Mouse (Mus musculus): ENCODE results near the gene Hdac5. TPM values are rescaled to one million over a fixed set of nuclear protein-coding genes. Genes with fewer than 3 reads are reported as not detected.

The Hdac5 gene
- polyA plus RNA-seq, 1 experiment from 2014 or later = 31.9 TPM

DNA sequence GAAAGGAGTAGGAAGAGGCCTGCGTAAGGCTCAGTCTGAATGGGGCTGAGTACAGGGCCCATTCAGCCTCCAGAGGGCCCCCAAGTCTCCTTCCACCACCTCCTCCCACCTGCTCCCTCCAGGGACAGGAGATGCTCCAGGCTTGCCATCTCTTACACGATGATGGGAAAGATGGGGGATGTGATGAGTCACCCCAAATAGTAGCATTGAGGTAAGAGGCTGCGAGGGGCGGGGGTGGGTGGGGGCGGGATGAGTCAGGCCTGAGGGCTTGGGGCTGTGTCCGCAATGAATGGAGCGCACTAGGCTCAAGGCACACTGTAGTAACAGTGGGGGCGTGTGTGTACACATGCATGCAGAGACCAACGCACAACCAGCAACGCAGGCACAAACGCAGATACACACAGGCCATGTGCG is 28.6 kb downstream of the Hdac5 start:
- ATAC-seq (ENCODE audit: low FRiP score) = no peak
- Histone ChIP-seq H3K9me3 (ENCODE audit: control insufficient read depth, low read length) (no peaks in the 10 kb centered on the region), H3K4me3 (ENCODE audit: low read depth, low read length) (no peak overlapping the region), H3K9ac (ENCODE audit: low read length) (no peak overlapping the region), H3K36me3 (ENCODE audit: control insufficient read depth, insufficient read depth, low read length) (peaks cover 20% of the 10 kb centered on the region), H3K27ac (ENCODE audit: low read depth, low read length) (no peak overlapping the region), H3K27me3 (ENCODE audit: control insufficient read depth, insufficient read depth, low read length) (no peaks in the 10 kb centered on the region), H3K4me2 (no peak overlapping the region), H3K4me1 (ENCODE audit: control insufficient read depth, insufficient read depth, low read length) (no peaks in the 10 kb centered on the region)
- no peak for DNase-seq (ENCODE audit: low spot score, missing footprints)
- WGBS = 87% methylated on average over 12 of the region's 12 CpGs

- WGBS = 84% methylated on average over 9 of the region's 9 CpGs
- ATAC-seq (ENCODE audit: low FRiP score) (no peak), DNase-seq (ENCODE audit: low spot score, missing footprints) (no peak)
Observed at GRCm38 (mm10) chr11:102199856-102200255, 30.1 kb downstream of the Hdac5 start.

DNA sequence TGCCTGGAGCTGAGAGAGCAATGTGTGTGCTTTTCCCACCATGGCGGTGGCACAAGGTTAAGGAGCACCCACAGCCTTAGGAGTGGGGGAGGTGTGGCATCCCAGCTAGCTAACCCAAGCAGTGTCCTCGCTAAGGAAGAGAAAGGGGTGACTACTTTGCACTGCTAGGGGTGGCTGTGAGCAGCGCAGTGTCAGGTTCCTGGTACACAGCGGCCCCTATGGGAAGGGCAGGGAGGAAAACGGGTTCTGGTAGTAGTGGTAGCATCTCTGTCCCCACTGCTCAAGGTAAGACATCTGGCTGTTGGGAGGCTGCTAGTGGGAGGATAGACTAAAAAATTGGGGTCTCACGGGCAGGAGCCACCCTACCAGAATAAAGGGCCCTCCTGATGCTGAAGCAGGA is 31.7 kb downstream of the Hdac5 start:
- no peaks in the 10 kb centered on the region for H3K4me1 ChIP-seq (ENCODE audit: control insufficient read depth, insufficient read depth, low read length)
- 67% methylated on average over 6 of the region's 6 CpGs for WGBS
- H3K9ac ChIP-seq (ENCODE audit: low read length) = no peak overlapping the region
- no peak for DNase-seq (ENCODE audit: low spot score, missing footprints)
- no peaks in the 10 kb centered on the region for H3K9me3 ChIP-seq (ENCODE audit: control insufficient read depth, low read length)
- H3K27me3 ChIP-seq (ENCODE audit: control insufficient read depth, insufficient read depth, low read length) = no peaks in the 10 kb centered on the region
- H3K4me2 ChIP-seq = no peak overlapping the region
- H3K27ac ChIP-seq (ENCODE audit: low read depth, low read length) = no peak overlapping the region
- no peak overlapping the region for H3K4me3 ChIP-seq (ENCODE audit: low read depth, low read length)
- ATAC-seq (ENCODE audit: low FRiP score) = no peak
- peaks cover 21% of the 10 kb centered on the region for H3K36me3 ChIP-seq (ENCODE audit: control insufficient read depth, insufficient read depth, low read length)

More at GRCm38 (mm10) chr11:102199856-102200255, 30.1 kb downstream of the Hdac5 start:
- no peak overlapping the region for H3K4me2 ChIP-seq
- no peaks in the 10 kb centered on the region for H3K9me3 ChIP-seq (ENCODE audit: control insufficient read depth, low read length)
- H3K36me3 ChIP-seq (ENCODE audit: control insufficient read depth, insufficient read depth, low read length) = peaks cover 22% of the 10 kb centered on the region
- no peak overlapping the region for H3K27ac ChIP-seq (ENCODE audit: low read depth, low read length)
- H3K9ac ChIP-seq (ENCODE audit: low read length) = no peak overlapping the region
- H3K4me3 ChIP-seq (ENCODE audit: low read depth, low read length) = no peak overlapping the region
- no peaks in the 10 kb centered on the region for H3K27me3 ChIP-seq (ENCODE audit: control insufficient read depth, insufficient read depth, low read length)
- no peaks in the 10 kb centered on the region for H3K4me1 ChIP-seq (ENCODE audit: control insufficient read depth, insufficient read depth, low read length)

GRCm38 (mm10) chr11:102196018-102196797 is 33.8 kb downstream of the Hdac5 start:
- Histone ChIP-seq H3K9ac (ENCODE audit: low read length) (no peak overlapping the region), H3K4me1 (ENCODE audit: control insufficient read depth, insufficient read depth, low read length) (no peaks in the 10 kb centered on the region), H3K36me3 (ENCODE audit: control insufficient read depth, insufficient read depth, low read length) (peaks cover 25% of the 10 kb centered on the region), H3K9me3 (ENCODE audit: control insufficient read depth, low read length) (no peaks in the 10 kb centered on the region), H3K27me3 (ENCODE audit: control insufficient read depth, insufficient read depth, low read length) (no peaks in the 10 kb centered on the region), H3K4me3 (ENCODE audit: low read depth, low read length) (no peak overlapping the region), H3K27ac (ENCODE audit: low read depth, low read length) (no peak overlapping the region), H3K4me2 (no peak overlapping the region)
- no peak for ATAC-seq (ENCODE audit: low FRiP score)
- DNase-seq (ENCODE audit: low spot score, missing footprints) = no peak
- WGBS = 86% methylated on average over 21 of the region's 21 CpGs

- Histone ChIP-seq H3K4me3 (ENCODE audit: low read depth, low read length) (no peak overlapping the region), H3K4me1 (ENCODE audit: control insufficient read depth, insufficient read depth, low read length) (peaks cover 11% of the 10 kb centered on the region), H3K27me3 (ENCODE audit: control insufficient read depth, insufficient read depth, low read length) (no peaks in the 10 kb centered on the region), H3K4me2 (no peak overlapping the region), H3K36me3 (ENCODE audit: control insufficient read depth, insufficient read depth, low read length) (peaks cover 17% of the 10 kb centered on the region), H3K27ac (ENCODE audit: low read depth, low read length) (no peak overlapping the region), H3K9ac (ENCODE audit: low read length) (no peak overlapping the region), H3K9me3 (ENCODE audit: control insufficient read depth, low read length) (no peaks in the 10 kb centered on the region)
- DNase-seq (ENCODE audit: low spot score, missing footprints) = no peak
- ATAC-seq (ENCODE audit: low FRiP score) = no peak
- 82% methylated on average over 9 of the region's 9 CpGs for WGBS
Observed at GRCm38 (mm10) chr11:102193657-102194440, 36.1 kb downstream of the Hdac5 start.

- ATAC-seq (ENCODE audit: low FRiP score) = no peak
- Histone ChIP-seq H3K27me3 (ENCODE audit: control insufficient read depth, insufficient read depth, low read length) (no peaks in the 10 kb centered on the region), H3K9me3 (ENCODE audit: control insufficient read depth, low read length) (no peaks in the 10 kb centered on the region), H3K4me3 (ENCODE audit: low read depth, low read length) (no peak overlapping the region), H3K4me2 (no peak overlapping the region), H3K4me1 (ENCODE audit: control insufficient read depth, insufficient read depth, low read length) (peaks cover 11% of the 10 kb centered on the region), H3K9ac (ENCODE audit: low read length) (0 out of 2 replicates have a peak overlapping the region, but pooled peaks have one; percentile 12), H3K36me3 (ENCODE audit: control insufficient read depth, insufficient read depth, low read length) (peaks cover 14% of the 10 kb centered on the region), H3K27ac (ENCODE audit: low read depth, low read length) (no peak overlapping the region)
- no peak for DNase-seq (ENCODE audit: low spot score, missing footprints)
- WGBS = 50% methylated on average over 4 of the region's 4 CpGs
Observed at GRCm38 (mm10) chr11:102190848-102191247, 39.1 kb downstream of the Hdac5 start.

GRCm38 (mm10) chr11:102189461-102190436 is 40.2 kb downstream of the Hdac5 start, which contains the start of gene G6pc3:
TSS of gene G6pc3 (plus strand) at chr11:102189620.
- H3K36me3 ChIP-seq (ENCODE audit: control insufficient read depth, insufficient read depth, low read length) = peaks cover 11% of the 10 kb centered on the region
- no peaks in the 10 kb centered on the region for H3K27me3 ChIP-seq (ENCODE audit: control insufficient read depth, insufficient read depth, low read length)
- peak within 1 kb of the TSS; percentile 87 for H3K4me2 ChIP-seq
- H3K4me3 ChIP-seq (ENCODE audit: low read depth, low read length) = peak within 1 kb of the TSS; percentile 63
- H3K27ac ChIP-seq (ENCODE audit: low read depth, low read length) = no peak within 1 kb of the TSS; the same call in 1 of the 2 replicates
- 4% methylated on average over 50 of the region's 50 CpGs for WGBS
- peaks cover 11% of the 10 kb centered on the region for H3K4me1 ChIP-seq (ENCODE audit: control insufficient read depth, insufficient read depth, low read length)
- DNase-seq (ENCODE audit: low spot score, missing footprints) (peak; percentile 97), ATAC-seq (ENCODE audit: low FRiP score) (peak; percentile 75)
- no peaks in the 10 kb centered on the region for H3K9me3 ChIP-seq (ENCODE audit: control insufficient read depth, low read length)
- peak within 1 kb of the TSS; percentile 79 for H3K9ac ChIP-seq (ENCODE audit: low read length)

- no peaks in the 10 kb centered on the region for H3K27me3 ChIP-seq (ENCODE audit: control insufficient read depth, insufficient read depth, low read length)
- ATAC-seq (ENCODE audit: low FRiP score) = no peak
- 72% methylated on average over 6 of the region's 6 CpGs for WGBS
Observed at GRCm38 (mm10) chr11:102188980-102189379, 41.0 kb downstream of the Hdac5 start.

More at GRCm38 (mm10) chr11:102188980-102189379, 41.0 kb downstream of the Hdac5 start:
- peaks cover 16% of the 10 kb centered on the region for H3K4me1 ChIP-seq (ENCODE audit: control insufficient read depth, insufficient read depth, low read length)
- peak overlapping the region; percentile 87 for H3K4me2 ChIP-seq
- peak overlapping the region; percentile 79 for H3K9ac ChIP-seq (ENCODE audit: low read length)
- DNase-seq (ENCODE audit: low spot score, missing footprints) = no peak
- H3K9me3 ChIP-seq (ENCODE audit: control insufficient read depth, low read length) = no peaks in the 10 kb centered on the region
- H3K27ac ChIP-seq (ENCODE audit: low read depth, low read length) = no peak overlapping the region
- peak overlapping the region; percentile 63 for H3K4me3 ChIP-seq (ENCODE audit: low read depth, low read length)
- peaks cover 7% of the 10 kb centered on the region for H3K36me3 ChIP-seq (ENCODE audit: control insufficient read depth, insufficient read depth, low read length)
